Mouse (Mus musculus) cortical plate, adult 2 months (tissue): ENCODE data around the gene Tenm2.

Experiments
- CTCF ChIP-seq: fragments of 200-500 bp; IDR thresholded peaks from 2 replicates; pipeline ENCODE4 v1.5.1; 2011; ENCODE audit warnings: mild to moderate bottlenecking, control low read depth, low read length; ENCODE audit not compliant: insufficient read depth; ENCODE audit errors: extremely low read depth
- POLR2A ChIP-seq: fragments of 200-500 bp; IDR thresholded peaks from 2 replicates; pipeline ENCODE4 v1.6.1; 2011; ENCODE audit warnings: mild to moderate bottlenecking, low read length, control low read depth; ENCODE audit not compliant: insufficient read depth; ENCODE audit errors: extremely low read depth

DNA sequence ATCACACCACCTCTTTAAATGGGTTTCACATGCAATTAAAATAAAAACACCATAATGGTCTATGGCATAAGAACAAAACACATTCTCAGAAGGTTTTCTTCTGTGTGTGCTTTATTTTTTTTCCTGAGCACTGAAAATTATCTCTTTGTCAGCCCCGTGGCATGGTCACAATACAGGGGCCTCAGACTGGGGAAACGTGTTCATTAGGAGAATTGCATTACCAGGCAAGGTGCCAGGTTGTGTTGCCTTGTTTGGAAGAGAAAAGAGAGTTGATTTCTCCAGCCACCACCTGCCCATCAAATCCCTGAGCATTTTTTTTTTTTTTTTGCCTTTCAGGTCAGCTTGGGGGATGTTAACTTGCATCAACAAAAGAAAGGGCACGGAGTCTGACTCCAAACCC is 631.5 kb downstream of the Tenm2 start:
- TF ChIP-seq CTCF (no peak), POLR2A (no peak)
